Mouse (Mus musculus) limb, embryonic 13.5 days (tissue): ENCODE measurements around the gene Stra6. TPM values are rescaled to one million over a fixed set of nuclear protein-coding genes. Genes with fewer than 3 reads are reported as not detected.
A peak's percentile ranks its signal among the peaks of the same experiment; 100 is the strongest.

Source experiments
- ATAC-seq: fragments of 200-750 bp; cut with Nextera tagmentation; 2 replicates; pipeline ENCODE4 v1.8.0; 2017; ENCODE audit warnings: low read depth, moderate number of reproducible peaks, moderate TSS enrichment; ENCODE audit not compliant: low FRiP score
- H3K27ac ChIP-seq: fragments of 300-500 bp; sonication (generic); 2 replicates; pipeline ENCODE4 v1.5.1; 2015; ENCODE audit warnings: inconsistent platforms, mild to moderate bottlenecking, moderate library complexity
- H3K27me3 ChIP-seq: fragments of 300-500 bp; sonication (generic); 2 replicates; pipeline ENCODE4 v1.6.1; 2015; ENCODE audit warnings: mild to moderate bottlenecking, inconsistent platforms
- H3K36me3 ChIP-seq: fragments of 300-500 bp; sonication (generic); 2 replicates; pipeline ENCODE4 v1.6.1; 2015; ENCODE audit warnings: inconsistent platforms, mild to moderate bottlenecking, moderate library complexity
- H3K4me1 ChIP-seq: fragments of 300-500 bp; sonication (generic); 2 replicates; pipeline ENCODE4 v1.6.1; 2015; ENCODE audit warnings: inconsistent platforms
- H3K4me2 ChIP-seq: fragments of 300-500 bp; sonication (generic); replicated peaks from 2 replicates; pipeline ENCODE4 v1.6.1; 2015; ENCODE audit warnings: inconsistent platforms, mild to moderate bottlenecking, moderate library complexity
- H3K4me3 ChIP-seq: fragments of 300-500 bp; sonication (generic); 2 replicates; pipeline ENCODE4 v1.5.1; 2015; ENCODE audit warnings: moderate library complexity, mild to moderate bottlenecking, inconsistent platforms
- H3K9ac ChIP-seq: fragments of 300-500 bp; sonication (generic); 2 replicates; pipeline ENCODE4 v1.6.1; 2015; ENCODE audit warnings: mild to moderate bottlenecking, inconsistent platforms
- H3K9me3 ChIP-seq: fragments of 300-500 bp; sonication (generic); 2 replicates; pipeline ENCODE4 v1.6.1; 2016; ENCODE audit warnings: inconsistent platforms
- WGBS: fragments of 180-500 bp; shearing (Covaris S2); methylation state at CpG from one replicate; pipeline ENCODE4 v1.1.7; 2015; 5-methylcytosine and 5-hydroxymethylcytosine counted together
- polyA plus RNA-seq: library from polyadenylated mRNA; unstranded; fragments of >200 nt; fragmentation: Nextera tagmentation; extraction: Ambion mirVana; gene quantifications from 2 replicates; pipeline ENCODE4 v1.2.1, GENCODE M21; 2015

The Stra6 gene
- polyA plus RNA-seq, 1 experiment from 2014 or later, result 29.9 TPM

DNA sequence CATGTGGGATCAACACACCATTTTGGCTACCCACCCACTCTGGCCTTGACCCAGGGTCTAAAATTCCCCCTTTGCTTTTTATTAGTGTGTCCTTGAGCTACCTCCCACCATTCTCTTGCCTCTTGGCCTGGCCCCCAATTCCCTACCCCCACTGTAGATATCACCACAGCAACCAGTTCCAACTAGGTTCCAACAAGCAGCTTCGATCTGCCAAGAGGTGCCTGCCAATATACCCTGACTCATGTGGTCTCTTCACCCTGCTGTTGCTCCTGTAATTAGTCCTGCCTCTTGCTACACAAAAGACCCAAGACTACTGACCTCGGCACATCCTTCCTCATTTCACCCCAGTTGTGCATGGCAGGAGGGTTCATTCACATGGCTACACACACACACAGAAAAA, 21.5 kb downstream of the Stra6 start:
- Histone ChIP-seq H3K9ac (no peak overlapping the region), H3K36me3 (no peaks in the 10 kb centered on the region), H3K27ac (no peak overlapping the region), H3K4me1 (peaks cover 57% of the 10 kb centered on the region), H3K4me2 (no peak overlapping the region), H3K27me3 (peaks cover 23% of the 10 kb centered on the region), H3K9me3 (no peaks in the 10 kb centered on the region), H3K4me3 (no peak overlapping the region)
- no peak for ATAC-seq
- 19% methylated on average over 2 of the region's 2 CpGs for WGBS

DNA sequence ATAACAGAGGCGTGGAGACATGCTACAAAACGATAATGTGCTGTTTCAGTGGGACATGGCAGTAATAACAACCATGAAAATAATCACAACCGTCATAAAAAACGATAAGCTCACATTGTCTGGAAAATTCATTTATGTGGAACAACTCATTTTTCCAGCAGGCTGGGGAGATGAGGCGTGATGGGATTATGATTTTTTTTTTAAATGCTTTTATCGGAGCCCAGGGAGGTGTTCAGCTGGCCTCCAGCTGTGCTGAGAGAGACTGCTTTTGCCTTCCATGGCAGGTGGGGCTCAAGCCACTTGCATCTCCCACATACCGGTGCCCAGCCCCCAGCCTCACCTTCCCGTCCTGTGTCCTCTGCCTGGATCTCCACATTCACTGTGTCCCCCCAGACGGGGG, 22.6 kb downstream of the Stra6 start:
- peaks cover 23% of the 10 kb centered on the region for H3K27me3 ChIP-seq
- peak overlapping the region; percentile 23 for H3K4me2 ChIP-seq
- H3K4me3 ChIP-seq, result no peak overlapping the region
- H3K9ac ChIP-seq, result no peak overlapping the region; the same call in 1 of the 2 replicates
- no peaks in the 10 kb centered on the region for H3K9me3 ChIP-seq
- H3K4me1 ChIP-seq, result peaks cover 57% of the 10 kb centered on the region
- 0 out of 2 replicates have a peak overlapping the region, but pooled peaks have one; percentile 52 for H3K27ac ChIP-seq
- no peaks in the 10 kb centered on the region for H3K36me3 ChIP-seq
- no peak for ATAC-seq
- 18% methylated on average over 9 of the region's 9 CpGs for WGBS

DNA sequence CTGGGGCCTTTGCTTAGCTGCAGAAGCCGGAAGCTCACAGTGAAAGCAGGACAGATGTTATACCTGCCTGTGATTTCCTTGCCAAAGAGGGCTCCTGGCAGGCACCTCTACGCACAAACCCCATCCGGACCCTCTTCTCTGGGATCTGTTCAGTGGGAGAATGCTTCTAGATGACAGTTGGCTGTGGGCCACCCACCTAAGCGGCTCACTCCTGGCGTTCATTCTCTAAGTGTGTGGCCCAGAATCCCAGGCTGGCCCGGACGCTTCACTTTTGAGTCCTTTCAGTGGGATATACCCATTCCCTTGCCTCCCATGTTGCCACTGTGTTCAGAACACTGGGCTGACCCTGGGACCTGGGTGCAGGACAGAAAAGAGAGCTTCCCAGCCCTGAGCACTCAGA, 23.3 kb downstream of the Stra6 start:
- peaks cover 23% of the 10 kb centered on the region for H3K27me3 ChIP-seq
- H3K9ac ChIP-seq, result no peak overlapping the region
- no peak overlapping the region for H3K27ac ChIP-seq
- H3K4me3 ChIP-seq, result no peak overlapping the region
- H3K9me3 ChIP-seq, result no peaks in the 10 kb centered on the region
- no peak for ATAC-seq
- H3K36me3 ChIP-seq, result no peaks in the 10 kb centered on the region
- no peak overlapping the region for H3K4me2 ChIP-seq
- 45% methylated on average over 7 of the region's 7 CpGs for WGBS
- H3K4me1 ChIP-seq, result peaks cover 62% of the 10 kb centered on the region

DNA sequence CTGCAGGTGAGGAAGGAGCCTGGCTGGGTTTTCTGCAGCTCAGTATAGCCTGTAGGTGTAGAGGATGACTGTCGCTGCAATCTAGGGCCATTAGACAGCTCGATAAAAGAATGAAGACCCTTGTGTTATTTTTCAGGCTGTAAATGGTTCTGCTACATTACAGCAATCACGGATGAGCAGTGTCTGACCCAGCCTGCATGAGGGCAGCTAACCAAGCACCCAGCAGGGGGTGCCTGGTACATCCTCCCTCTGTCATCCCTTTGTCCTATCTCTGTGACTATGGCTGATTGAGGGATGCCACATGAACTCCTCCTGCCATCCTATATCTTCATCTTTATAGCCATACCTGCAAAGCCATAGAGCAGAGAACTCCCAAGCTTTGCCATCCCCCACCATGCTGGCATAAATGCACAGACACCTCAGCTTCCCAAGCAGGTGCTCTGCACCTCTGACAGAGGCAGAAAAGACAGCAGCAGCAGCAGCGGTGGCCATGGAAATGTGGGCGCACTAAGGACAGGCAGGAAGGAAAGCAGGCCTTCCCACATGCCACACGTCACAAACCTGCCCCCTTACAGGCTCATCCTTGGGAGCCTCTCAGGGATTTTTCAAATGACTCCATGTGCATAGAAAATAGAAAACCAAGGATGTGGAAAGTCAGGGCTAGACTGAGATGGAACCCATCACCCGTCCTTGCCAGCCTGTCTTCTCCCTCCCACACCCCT, 23.9 kb downstream of the Stra6 start:
- peaks cover 23% of the 10 kb centered on the region for H3K27me3 ChIP-seq
- H3K4me1 ChIP-seq, result peaks cover 68% of the 10 kb centered on the region
- H3K27ac ChIP-seq, result no peak overlapping the region
- H3K36me3 ChIP-seq, result no peaks in the 10 kb centered on the region
- 61% methylated on average over 7 of the region's 7 CpGs for whole genome bisulfite sequencing
- H3K9me3 ChIP-seq, result no peaks in the 10 kb centered on the region
- H3K4me3 ChIP-seq, result no peak overlapping the region
- no peak for ATAC-seq
- no peak overlapping the region for H3K4me2 ChIP-seq
- H3K9ac ChIP-seq, result no peak overlapping the region

DNA sequence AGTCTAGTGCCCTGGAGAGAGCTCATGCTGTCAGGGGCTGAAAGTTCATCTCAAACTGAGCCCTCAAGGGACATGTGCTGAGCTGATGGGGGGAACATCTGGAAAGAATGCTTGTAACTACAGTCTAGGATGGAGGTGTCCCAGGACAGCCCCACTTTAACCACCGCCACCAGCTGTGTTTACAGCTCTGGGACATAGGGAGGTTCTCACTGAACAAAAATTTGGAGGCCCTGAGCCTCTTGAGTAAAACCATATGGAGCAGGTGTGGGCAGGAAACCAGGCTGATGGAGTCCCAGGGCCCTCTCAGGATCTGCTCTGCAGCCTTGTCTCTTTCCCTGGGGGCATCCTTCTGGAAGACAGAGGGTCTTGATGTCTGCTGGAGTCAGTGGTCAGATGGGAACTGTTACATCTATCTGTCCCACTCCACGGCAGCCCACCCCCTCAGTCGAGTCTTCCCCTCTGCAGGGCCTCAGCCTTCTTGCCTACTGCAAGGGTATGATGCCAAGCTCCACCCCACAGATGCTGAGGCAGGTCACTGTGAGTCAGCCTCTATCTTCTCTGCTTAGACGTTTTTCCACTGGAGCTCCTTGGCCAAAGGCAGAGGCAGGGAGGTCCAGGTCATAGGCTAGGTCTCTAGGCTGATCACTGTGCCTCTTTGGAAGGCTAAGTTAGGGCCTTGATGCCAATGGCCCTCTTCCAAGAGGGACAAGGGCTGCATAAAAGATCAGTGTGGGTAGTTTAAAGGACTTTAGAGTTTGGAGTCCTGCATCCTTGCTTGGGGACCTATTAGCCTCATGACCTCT, 28.2 kb downstream of the Stra6 start:
- Histone ChIP-seq H3K9ac (no peak overlapping the region), H3K4me1 (peaks cover 55% of the 10 kb centered on the region), H3K27me3 (peaks cover 8% of the 10 kb centered on the region; the same call in 1 of the 2 replicates), H3K9me3 (no peaks in the 10 kb centered on the region), H3K4me3 (no peak overlapping the region), H3K4me2 (0 out of 2 replicates have a peak overlapping the region, but pooled peaks have one; percentile 0), H3K27ac (peak overlapping the region; percentile 48; the same call in 1 of the 2 replicates), H3K36me3 (no peaks in the 10 kb centered on the region)
- WGBS, result 15% methylated on average over 4 of the region's 4 CpGs
- peak; percentile 86 for ATAC-seq

- ATAC-seq, result no peak
These were observed 29.1 kb downstream of the Stra6 start for GRCm38 (mm10) chr9:58092581-58093269.

DNA sequence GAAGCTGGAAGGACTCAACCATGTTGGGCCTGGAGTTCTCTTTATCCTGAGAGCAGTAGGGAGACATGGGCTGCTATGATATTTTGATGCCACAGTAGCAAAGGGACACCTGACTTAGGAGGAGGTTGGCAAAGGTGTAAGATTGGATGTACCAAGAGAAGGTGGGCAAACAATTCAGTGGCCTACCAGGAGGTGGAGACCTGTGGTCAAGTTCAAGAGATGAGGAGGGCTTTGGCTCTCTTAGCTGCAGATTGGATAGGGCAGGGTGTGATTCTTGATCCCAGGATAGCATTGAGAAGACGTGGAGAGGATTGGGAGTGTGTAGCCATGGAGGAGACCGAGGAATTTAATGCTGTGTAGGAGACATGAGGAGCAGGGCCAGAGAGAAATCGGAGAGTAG, 30.2 kb downstream of the Stra6 start:
- peak overlapping the region; percentile 44; the same call in 1 of the 2 replicates for H3K27ac ChIP-seq
- H3K4me2 ChIP-seq, result no peak overlapping the region
- H3K27me3 ChIP-seq, result peaks cover 3% of the 10 kb centered on the region; the same call in 1 of the 2 replicates
- WGBS, result 66% methylated on average over 3 of the region's 3 CpGs
- H3K4me3 ChIP-seq, result no peak overlapping the region
- H3K9ac ChIP-seq, result no peak overlapping the region
- peaks cover 47% of the 10 kb centered on the region for H3K4me1 ChIP-seq
- no peak for ATAC-seq
- no peaks in the 10 kb centered on the region for H3K9me3 ChIP-seq
- no peaks in the 10 kb centered on the region for H3K36me3 ChIP-seq

More at GRCm38 (mm10) chr9:58092581-58093269, 29.1 kb downstream of the Stra6 start:
- Histone ChIP-seq H3K4me3 (no peak overlapping the region), H3K9me3 (no peaks in the 10 kb centered on the region), H3K9ac (no peak overlapping the region), H3K4me1 (peaks cover 54% of the 10 kb centered on the region), H3K27ac (no peak overlapping the region), H3K27me3 (peaks cover 4% of the 10 kb centered on the region; the same call in 1 of the 2 replicates), H3K36me3 (no peaks in the 10 kb centered on the region), H3K4me2 (no peak overlapping the region)
- 76% methylated on average over 7 of the region's 7 CpGs for WGBS

DNA sequence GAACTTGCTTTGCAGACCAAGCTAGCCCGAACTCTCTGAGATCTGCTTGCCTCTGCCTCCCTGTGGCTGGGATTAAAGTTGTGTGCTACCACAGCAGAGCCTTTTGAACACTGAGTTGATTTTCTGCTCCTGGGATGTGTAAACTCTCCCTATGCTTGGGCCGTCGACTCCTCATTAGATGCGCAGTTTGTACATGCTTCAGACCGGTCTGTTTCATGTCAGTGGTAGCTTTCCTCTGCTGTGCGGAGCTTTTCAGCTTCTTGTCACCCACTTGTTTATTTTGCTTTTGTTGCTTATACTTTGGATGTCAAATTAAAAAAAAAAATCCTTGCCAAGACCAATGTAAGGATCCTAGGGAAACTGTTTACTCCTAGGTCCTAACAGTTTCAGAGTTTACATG, 32.4 kb downstream of the Stra6 start:
- H3K27me3 ChIP-seq, result peaks cover 3% of the 10 kb centered on the region; the same call in 1 of the 2 replicates
- H3K27ac ChIP-seq, result no peak overlapping the region
- no peak for ATAC-seq
- no peaks in the 10 kb centered on the region for H3K9me3 ChIP-seq
- H3K4me2 ChIP-seq, result no peak overlapping the region
- no peaks in the 10 kb centered on the region for H3K36me3 ChIP-seq
- 82% methylated on average over 6 of the region's 6 CpGs for WGBS
- H3K4me3 ChIP-seq, result no peak overlapping the region
- H3K4me1 ChIP-seq, result peaks cover 54% of the 10 kb centered on the region
- no peak overlapping the region for H3K9ac ChIP-seq

- no peaks in the 10 kb centered on the region for H3K36me3 ChIP-seq
- 71% methylated on average over 5 of the region's 5 CpGs for WGBS
- peaks cover 3% of the 10 kb centered on the region; the same call in 1 of the 2 replicates for H3K27me3 ChIP-seq
- no peak overlapping the region for H3K4me3 ChIP-seq
- no peak overlapping the region for H3K9ac ChIP-seq
- H3K27ac ChIP-seq, result no peak overlapping the region
- ATAC-seq, result no peak
- H3K4me2 ChIP-seq, result no peak overlapping the region
- H3K4me1 ChIP-seq, result peaks cover 52% of the 10 kb centered on the region
- H3K9me3 ChIP-seq, result no peaks in the 10 kb centered on the region
These were observed 33.2 kb downstream of the Stra6 start for GRCm38 (mm10) chr9:58096629-58097301.

- Histone ChIP-seq H3K27ac (no peak overlapping the region), H3K36me3 (no peaks in the 10 kb centered on the region), H3K27me3 (peaks cover 3% of the 10 kb centered on the region; the same call in 1 of the 2 replicates), H3K4me2 (no peak overlapping the region), H3K9ac (no peak overlapping the region), H3K4me1 (peaks cover 45% of the 10 kb centered on the region), H3K4me3 (no peak overlapping the region), H3K9me3 (no peaks in the 10 kb centered on the region)
- ATAC-seq, result no peak
- whole genome bisulfite sequencing, result 63% methylated on average over 5 of the region's 5 CpGs
These were observed 36.4 kb downstream of the Stra6 start for GRCm38 (mm10) chr9:58099836-58100565.

GRCm38 (mm10) chr9:58102013-58102412, 38.4 kb downstream of the Stra6 start:
- Histone ChIP-seq H3K9me3 (no peaks in the 10 kb centered on the region), H3K4me2 (no peak overlapping the region), H3K9ac (no peak overlapping the region), H3K36me3 (no peaks in the 10 kb centered on the region), H3K4me3 (no peak overlapping the region), H3K27ac (no peak overlapping the region), H3K4me1 (peaks cover 46% of the 10 kb centered on the region), H3K27me3 (peaks cover 6% of the 10 kb centered on the region; the same call in 1 of the 2 replicates)
- WGBS, result 81% methylated on average over 4 of the region's 4 CpGs
- no peak for ATAC-seq
